Mouse (Mus musculus) forebrain, embryonic 14.5 days (tissue): ENCODE measurements around the gene Cdk19. TPM values are rescaled to one million over a fixed set of nuclear protein-coding genes. Genes with fewer than 3 reads are reported as not detected.

Experiments used
- ATAC-seq: fragments of 200-750 bp; cut with Nextera tagmentation; 2 replicates; pipeline ENCODE4 v1.8.0; 2017; ENCODE audit warnings: mild to moderate bottlenecking, moderate library complexity
- DNase-seq: peaks from one replicate; pipeline ENCODE4 v3.0.0-alpha.2; 2015; ENCODE audit warnings: low spot score
- H3K27ac ChIP-seq: fragments of 300-500 bp; sonication (generic); 2 replicates; pipeline ENCODE4 v1.5.1; 2014; ENCODE audit warnings: low read depth, mild to moderate bottlenecking, control low read depth, low read length, moderate library complexity
- H3K27me3 ChIP-seq: fragments of 300-500 bp; sonication (generic); replicated peaks from 2 replicates; pipeline ENCODE4 v1.6.1; 2014; ENCODE audit warnings: low read length, control low read depth, mixed read lengths; ENCODE audit not compliant: control insufficient read depth, insufficient read depth
- H3K36me3 ChIP-seq: fragments of 300-500 bp; sonication (generic); 2 replicates; pipeline ENCODE4 v1.6.1; 2014; ENCODE audit warnings: low read length, control low read depth; ENCODE audit not compliant: control insufficient read depth, insufficient read depth
- H3K4me1 ChIP-seq: fragments of 300-500 bp; sonication (generic); 2 replicates; pipeline ENCODE4 v1.6.1; 2014; ENCODE audit warnings: antibody characterized with exemption, low read length, control low read depth; ENCODE audit not compliant: control insufficient read depth, insufficient read depth
- H3K4me2 ChIP-seq: fragments of 300-500 bp; sonication (generic); 2 replicates; pipeline ENCODE4 v1.6.1; 2014; ENCODE audit warnings: mild to moderate bottlenecking, control low read depth, low read length
- H3K4me3 ChIP-seq: fragments of 300-500 bp; sonication (generic); 2 replicates; pipeline ENCODE4 v1.5.1; 2014; ENCODE audit warnings: low read depth, low read length, control low read depth
- H3K9ac ChIP-seq: fragments of 300-500 bp; sonication (generic); 2 replicates; pipeline ENCODE4 v1.6.1; 2014; ENCODE audit warnings: mild to moderate bottlenecking, low read length, control low read depth, moderate library complexity
- H3K9me3 ChIP-seq: fragments of 300-500 bp; sonication (generic); replicated peaks from 2 replicates; pipeline ENCODE4 v1.6.1; 2016; ENCODE audit warnings: low read length, control low read depth, mixed read lengths; ENCODE audit not compliant: control insufficient read depth
- WGBS: fragments of 180-500 bp; shearing (Covaris S2); extraction: QIAGEN DNeasy Blood & Tissue Kit; methylation state at CpG from one replicate; pipeline ENCODE4 v1.1.7; 2014; 5-methylcytosine and 5-hydroxymethylcytosine counted together
- polyA plus RNA-seq: library from polyadenylated mRNA; unstranded; fragments of >200 nt; fragmentation: Nextera tagmentation; extraction: Ambion mirVana; gene quantifications from 2 replicates; pipeline ENCODE4 v1.2.1, GENCODE M21; 2014

Cdk19 gene
- polyA plus RNA-seq, 1 experiment from 2014 or later = 16.6 TPM

GRCm38 (mm10) chr10:40446630-40447029 lies 107.3 kb downstream of the Cdk19 start:
- Histone ChIP-seq H3K4me3 (no peak overlapping the region), H3K9me3 (no peaks in the 10 kb centered on the region), H3K27me3 (no peaks in the 10 kb centered on the region), H3K27ac (no peak overlapping the region), H3K4me1 (peaks cover 23% of the 10 kb centered on the region), H3K36me3 (no peaks in the 10 kb centered on the region), H3K4me2 (no peak overlapping the region), H3K9ac (no peak overlapping the region)
- ATAC-seq (peak; percentile 56; the same call in 1 of the 2 replicates), DNase-seq (peak; percentile 76)
- WGBS = 26% methylated on average over 3 of the region's 3 CpGs

DNA sequence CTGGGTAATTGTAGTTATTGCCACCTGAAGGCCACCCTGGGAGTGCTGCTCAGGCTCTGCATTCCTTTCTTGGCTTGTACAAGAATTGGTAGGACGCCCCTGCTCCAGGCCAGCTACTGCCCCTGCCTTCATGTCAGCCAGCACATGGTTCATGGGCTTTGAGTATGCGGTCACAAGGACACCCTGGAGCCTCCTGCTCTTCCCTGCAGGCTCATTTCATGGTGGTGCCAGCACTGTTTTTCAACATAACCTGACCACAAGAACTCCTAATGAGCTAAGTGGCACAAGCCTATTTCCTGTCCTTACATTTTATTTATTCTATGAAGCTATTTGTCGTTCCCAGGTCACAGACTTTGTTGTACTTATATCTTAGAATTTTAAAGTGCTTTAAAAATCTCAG lies 107.9 kb downstream of the Cdk19 start:
- H3K4me2 ChIP-seq = no peak overlapping the region
- no peaks in the 10 kb centered on the region for H3K27me3 ChIP-seq
- 63% methylated on average over 3 of the region's 3 CpGs for WGBS
- no peak overlapping the region for H3K9ac ChIP-seq
- no peaks in the 10 kb centered on the region for H3K36me3 ChIP-seq
- DNase-seq (no peak), ATAC-seq (peak; percentile 19; the same call in 1 of the 2 replicates)
- no peaks in the 10 kb centered on the region for H3K9me3 ChIP-seq
- H3K4me3 ChIP-seq = no peak overlapping the region
- peaks cover 23% of the 10 kb centered on the region for H3K4me1 ChIP-seq
- no peak overlapping the region for H3K27ac ChIP-seq

GRCm38 (mm10) chr10:40447921-40448320 lies 108.6 kb downstream of the Cdk19 start:
- H3K27ac ChIP-seq = no peak overlapping the region
- H3K27me3 ChIP-seq = no peaks in the 10 kb centered on the region
- H3K9me3 ChIP-seq = no peaks in the 10 kb centered on the region
- no peaks in the 10 kb centered on the region for H3K36me3 ChIP-seq
- H3K4me1 ChIP-seq = peaks cover 23% of the 10 kb centered on the region
- no peak overlapping the region for H3K9ac ChIP-seq
- DNase-seq (no peak), ATAC-seq (no peak)
- 55% methylated on average over 5 of the region's 5 CpGs for WGBS
- H3K4me2 ChIP-seq = no peak overlapping the region
- no peak overlapping the region for H3K4me3 ChIP-seq

DNA sequence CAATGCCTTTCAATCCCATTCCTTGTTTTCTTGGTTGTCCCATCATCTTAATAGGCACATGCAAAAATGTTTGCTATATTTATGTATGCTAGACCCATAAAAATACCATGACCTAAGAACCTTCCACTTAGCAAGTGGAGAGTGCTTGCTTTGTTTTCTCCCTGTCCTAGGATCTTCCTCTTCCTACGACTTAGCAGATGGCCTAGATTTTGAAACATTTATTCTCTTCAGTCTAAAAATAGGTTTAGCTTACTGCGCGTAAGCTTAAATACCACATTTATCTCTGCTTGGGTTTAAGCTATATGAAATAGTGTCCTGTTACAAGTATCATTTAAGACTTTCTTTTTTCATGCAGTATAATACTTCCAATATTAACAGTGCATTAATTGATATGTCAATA lies 109.1 kb downstream of the Cdk19 start:
- WGBS = 88% methylated on average over 3 of the region's 3 CpGs
- Histone ChIP-seq H3K4me3 (no peak overlapping the region), H3K36me3 (no peaks in the 10 kb centered on the region), H3K9ac (no peak overlapping the region), H3K27ac (no peak overlapping the region), H3K9me3 (no peaks in the 10 kb centered on the region), H3K4me2 (no peak overlapping the region), H3K4me1 (peaks cover 18% of the 10 kb centered on the region), H3K27me3 (no peaks in the 10 kb centered on the region)
- DNase-seq (no peak), ATAC-seq (no peak)

DNA sequence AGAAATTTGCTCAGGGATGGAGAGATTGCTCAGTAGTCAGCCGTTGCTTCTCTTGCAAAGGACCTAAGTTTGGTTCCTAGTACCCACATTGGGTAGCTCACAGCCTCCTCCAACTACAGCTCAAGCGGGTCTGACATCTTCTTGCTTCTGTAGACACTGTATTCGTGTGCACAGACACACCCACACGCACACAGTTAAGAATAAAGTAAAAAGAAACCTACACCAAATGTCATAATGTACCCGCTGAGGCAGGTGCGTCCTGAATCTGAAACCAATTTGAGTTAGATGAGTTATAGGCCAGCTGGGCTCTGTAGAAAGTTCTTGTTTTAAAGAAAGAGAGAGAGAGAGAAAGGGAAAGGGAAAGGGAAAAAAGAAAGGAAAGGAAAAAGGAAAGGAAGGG lies 110.2 kb downstream of the Cdk19 start:
- H3K4me1 ChIP-seq = peaks cover 12% of the 10 kb centered on the region
- H3K27ac ChIP-seq = no peak overlapping the region
- no peaks in the 10 kb centered on the region for H3K36me3 ChIP-seq
- DNase-seq (no peak), ATAC-seq (no peak)
- 93% methylated on average over 6 of the region's 6 CpGs for WGBS
- H3K9me3 ChIP-seq = no peaks in the 10 kb centered on the region
- H3K4me3 ChIP-seq = no peak overlapping the region
- H3K27me3 ChIP-seq = no peaks in the 10 kb centered on the region
- no peak overlapping the region for H3K9ac ChIP-seq
- no peak overlapping the region for H3K4me2 ChIP-seq

- Histone ChIP-seq H3K4me2 (no peak overlapping the region), H3K27me3 (no peaks in the 10 kb centered on the region), H3K9ac (no peak overlapping the region), H3K4me1 (peaks cover 12% of the 10 kb centered on the region), H3K36me3 (no peaks in the 10 kb centered on the region), H3K9me3 (no peaks in the 10 kb centered on the region), H3K27ac (no peak overlapping the region), H3K4me3 (no peak overlapping the region)
- 98% methylated on average over 4 of the region's 4 CpGs for WGBS
- ATAC-seq (no peak), DNase-seq (no peak)
Observed at GRCm38 (mm10) chr10:40450171-40450570, 110.8 kb downstream of the Cdk19 start.

- Histone ChIP-seq H3K9me3 (no peaks in the 10 kb centered on the region), H3K4me3 (no peak overlapping the region), H3K27ac (no peak overlapping the region), H3K27me3 (no peaks in the 10 kb centered on the region), H3K4me1 (no peaks in the 10 kb centered on the region), H3K4me2 (no peak overlapping the region), H3K36me3 (no peaks in the 10 kb centered on the region), H3K9ac (no peak overlapping the region)
- DNase-seq = no peak
- 98% methylated on average over 1 of the region's 1 CpGs for WGBS
- ATAC-seq = no peak
Observed at GRCm38 (mm10) chr10:40457116-40457515, 117.8 kb downstream of the Cdk19 start.

- ATAC-seq (no peak), DNase-seq (no peak)
- H3K27ac ChIP-seq = no peak overlapping the region
Observed at GRCm38 (mm10) chr10:40459141-40459540, 119.8 kb downstream of the Cdk19 start.

DNA sequence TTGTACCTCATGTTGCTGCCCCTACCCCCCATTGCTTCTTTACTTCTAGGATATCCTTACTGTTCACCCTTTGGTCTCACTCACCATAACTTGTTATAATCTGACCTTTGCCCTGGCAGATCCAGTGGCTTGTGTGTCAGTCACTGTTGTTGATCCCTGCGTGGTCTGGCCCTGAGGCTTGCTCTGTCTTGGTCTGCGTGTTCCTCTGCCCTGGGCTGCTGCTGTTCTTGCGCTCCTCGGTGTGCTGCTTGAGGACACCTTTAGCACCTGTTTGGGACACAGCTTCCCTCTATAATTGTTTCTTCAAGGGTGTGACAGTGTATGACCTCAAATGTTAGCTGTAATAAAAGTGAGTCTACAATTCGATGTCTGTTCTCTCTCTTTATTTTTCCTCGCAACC lies 122.0 kb downstream of the Cdk19 start:
- no peaks in the 10 kb centered on the region for H3K36me3 ChIP-seq
- no peak overlapping the region for H3K4me3 ChIP-seq
- no peak for DNase-seq
- H3K27me3 ChIP-seq = no peaks in the 10 kb centered on the region
- no peak overlapping the region for H3K4me2 ChIP-seq
- H3K4me1 ChIP-seq = no peaks in the 10 kb centered on the region
- 95% methylated on average over 6 of the region's 6 CpGs for WGBS
- H3K9ac ChIP-seq = no peak overlapping the region
- H3K9me3 ChIP-seq = no peaks in the 10 kb centered on the region
- ATAC-seq = no peak
- no peak overlapping the region for H3K27ac ChIP-seq

More at GRCm38 (mm10) chr10:40459141-40459540, 119.8 kb downstream of the Cdk19 start:
- Histone ChIP-seq H3K9ac (no peak overlapping the region), H3K4me2 (no peak overlapping the region), H3K27me3 (no peaks in the 10 kb centered on the region), H3K9me3 (no peaks in the 10 kb centered on the region), H3K4me1 (no peaks in the 10 kb centered on the region), H3K4me3 (no peak overlapping the region), H3K36me3 (no peaks in the 10 kb centered on the region)
- WGBS = 93% methylated on average over 17 of the region's 17 CpGs
